Mouse (Mus musculus): Measurements from ENCODE around the gene Cul9. TPM values are rescaled to one million over a fixed set of nuclear protein-coding genes. Genes with fewer than 3 reads are reported as not detected.

The Cul9 gene
- polyA plus RNA-seq, 1 experiment from 2014 or later: 6.5 TPM

- Histone ChIP-seq H3K36me3 (ENCODE audit: insufficient read depth, low read length) (no peaks in the 10 kb centered on the region), H3K27ac (no peak overlapping the region), H3K9ac (ENCODE audit: low read depth, low read length) (0 out of 2 replicates have a peak overlapping the region, but pooled peaks have one; percentile 27), H3K4me1 (replicated peaks; ENCODE audit: insufficient read depth, low read length) (no peaks in the 10 kb centered on the region), H3K27me3 (ENCODE audit: insufficient read depth, low read length) (no peaks in the 10 kb centered on the region), H3K4me2 (ENCODE audit: low read length) (no peak overlapping the region), H3K4me3 (replicated peaks; ENCODE audit: low read depth, low read length) (no peak overlapping the region), H3K9me3 (replicated peaks; ENCODE audit: low read length) (no peaks in the 10 kb centered on the region)
- WGBS: 80% methylated on average over 9 of the region's 9 CpGs
- ATAC-seq (replicated peaks; ENCODE audit: low FRiP score, low read depth): no peak
- no peak for DNase-seq (ENCODE audit: low spot score)
- no peak for TF ChIP-seq CTCF (IDR thresholded peaks at IDR 0.05; ENCODE audit: low read depth)
Measured at GRCm38 (mm10) chr17:46521174-46521573, 25.0 kb downstream of the Cul9 start.

DNA sequence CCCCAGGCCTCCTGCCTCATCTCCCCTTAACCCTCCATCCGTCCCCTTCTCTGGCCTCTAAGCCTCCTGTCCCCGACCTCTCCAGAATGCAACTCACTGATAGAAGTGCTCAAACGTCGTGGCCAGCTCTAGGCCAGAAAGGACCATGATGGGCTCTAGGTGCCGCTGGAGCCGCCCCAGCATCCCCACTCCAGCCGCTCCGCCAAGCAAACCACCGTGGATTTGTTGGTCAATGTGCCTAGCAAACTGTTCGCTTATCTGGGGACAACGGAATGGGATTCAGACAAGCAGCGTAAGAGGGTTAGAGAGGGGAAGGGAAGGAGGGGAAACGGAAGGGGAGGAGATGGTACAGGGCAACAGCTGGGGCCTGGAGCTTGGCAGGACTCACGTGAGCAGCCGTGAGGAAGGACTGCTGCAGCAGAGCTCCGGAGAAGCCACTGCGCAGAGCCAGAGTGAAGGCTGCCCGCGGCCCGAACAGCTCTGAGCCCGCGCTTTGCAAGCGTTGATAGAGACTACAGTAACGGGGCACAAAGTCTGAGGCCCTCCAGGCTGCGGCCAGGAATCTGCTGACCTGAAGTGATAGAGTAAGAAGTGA lies 25.7 kb downstream of the Cul9 start:
- no peak for TF ChIP-seq CTCF (IDR thresholded peaks at IDR 0.05; ENCODE audit: low read depth)
- H3K27ac ChIP-seq: no peak overlapping the region
- H3K9ac ChIP-seq (ENCODE audit: low read depth, low read length): peak overlapping the region; percentile 32; the same call in 1 of the 2 replicates
- no peaks in the 10 kb centered on the region for H3K9me3 ChIP-seq (replicated peaks; ENCODE audit: low read length)
- WGBS: 55% methylated on average over 25 of the region's 25 CpGs
- ATAC-seq (replicated peaks; ENCODE audit: low FRiP score, low read depth) (no peak), DNase-seq (ENCODE audit: low spot score) (no peak)
- no peak overlapping the region for H3K4me3 ChIP-seq (replicated peaks; ENCODE audit: low read depth, low read length)
- no peaks in the 10 kb centered on the region for H3K27me3 ChIP-seq (ENCODE audit: insufficient read depth, low read length)
- H3K4me1 ChIP-seq (replicated peaks; ENCODE audit: insufficient read depth, low read length): no peaks in the 10 kb centered on the region
- no peaks in the 10 kb centered on the region for H3K36me3 ChIP-seq (ENCODE audit: insufficient read depth, low read length)
- no peak overlapping the region for H3K4me2 ChIP-seq (ENCODE audit: low read length)

DNA sequence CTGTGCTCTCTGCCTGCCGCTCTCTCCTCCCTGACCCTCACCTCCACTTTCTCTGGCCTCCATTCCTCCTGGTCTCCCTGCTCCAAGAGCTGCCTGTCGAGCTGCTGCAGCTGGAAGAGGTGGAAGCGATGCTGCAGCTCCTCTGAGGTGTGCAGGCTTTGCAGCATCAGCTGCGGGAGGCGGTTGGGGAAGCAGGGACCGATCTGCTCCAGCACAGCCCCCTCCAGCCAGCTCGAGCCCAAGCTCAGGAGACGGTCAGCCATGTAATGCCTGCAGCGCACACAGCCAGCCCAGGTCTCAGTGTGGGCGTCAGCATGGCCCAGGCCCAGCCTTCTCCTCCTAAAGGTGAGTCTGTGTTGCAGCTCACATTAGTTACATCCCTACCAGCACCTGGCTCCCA lies 26.2 kb downstream of the Cul9 start:
- TF ChIP-seq CTCF (IDR thresholded peaks at IDR 0.05; ENCODE audit: low read depth): no peak
- ATAC-seq (replicated peaks; ENCODE audit: low FRiP score, low read depth): no peak
- DNase-seq (ENCODE audit: low spot score): no peak
- Histone ChIP-seq H3K36me3 (ENCODE audit: insufficient read depth, low read length) (no peaks in the 10 kb centered on the region), H3K4me1 (replicated peaks; ENCODE audit: insufficient read depth, low read length) (no peaks in the 10 kb centered on the region), H3K27me3 (ENCODE audit: insufficient read depth, low read length) (no peaks in the 10 kb centered on the region), H3K27ac (no peak overlapping the region), H3K9ac (ENCODE audit: low read depth, low read length) (no peak overlapping the region; the same call in 1 of the 2 replicates), H3K4me3 (replicated peaks; ENCODE audit: low read depth, low read length) (no peak overlapping the region), H3K4me2 (ENCODE audit: low read length) (no peak overlapping the region), H3K9me3 (replicated peaks; ENCODE audit: low read length) (no peaks in the 10 kb centered on the region)
- WGBS: 61% methylated on average over 10 of the region's 10 CpGs

DNA sequence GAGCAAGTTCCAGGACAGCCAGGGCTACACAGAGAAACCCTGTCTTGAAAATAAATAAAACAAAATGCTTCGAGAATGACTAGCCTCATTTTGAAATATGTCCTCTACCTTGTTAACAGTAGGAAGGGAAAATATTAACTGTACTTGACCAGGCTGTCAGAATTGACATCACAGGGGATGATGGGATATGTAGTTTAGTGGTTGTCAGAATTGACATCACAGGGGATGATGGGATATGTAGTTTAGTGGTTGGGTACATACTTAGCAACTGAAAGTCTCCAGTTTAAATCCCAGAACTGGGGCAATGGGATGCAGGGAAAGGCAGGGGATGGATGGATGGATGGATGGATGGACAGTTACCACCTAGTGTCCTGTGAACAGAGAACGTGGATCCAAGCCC lies 32.9 kb downstream of the Cul9 start:
- no peak overlapping the region for H3K4me2 ChIP-seq (ENCODE audit: low read length)
- no peak overlapping the region for H3K4me3 ChIP-seq (replicated peaks; ENCODE audit: low read depth, low read length)
- no peaks in the 10 kb centered on the region for H3K9me3 ChIP-seq (replicated peaks; ENCODE audit: low read length)
- no peaks in the 10 kb centered on the region for H3K36me3 ChIP-seq (ENCODE audit: insufficient read depth, low read length)
- no peak for ATAC-seq (replicated peaks; ENCODE audit: low FRiP score, low read depth)
- H3K9ac ChIP-seq (ENCODE audit: low read depth, low read length): no peak overlapping the region
- 68% methylated on average over 2 of the region's 2 CpGs for WGBS
- H3K27me3 ChIP-seq (ENCODE audit: insufficient read depth, low read length): no peaks in the 10 kb centered on the region
- H3K27ac ChIP-seq: no peak overlapping the region
- no peaks in the 10 kb centered on the region for H3K4me1 ChIP-seq (replicated peaks; ENCODE audit: insufficient read depth, low read length)
- peak; percentile 30 for DNase-seq (ENCODE audit: low spot score)
- TF ChIP-seq CTCF (IDR thresholded peaks at IDR 0.05; ENCODE audit: low read depth): no peak

DNA sequence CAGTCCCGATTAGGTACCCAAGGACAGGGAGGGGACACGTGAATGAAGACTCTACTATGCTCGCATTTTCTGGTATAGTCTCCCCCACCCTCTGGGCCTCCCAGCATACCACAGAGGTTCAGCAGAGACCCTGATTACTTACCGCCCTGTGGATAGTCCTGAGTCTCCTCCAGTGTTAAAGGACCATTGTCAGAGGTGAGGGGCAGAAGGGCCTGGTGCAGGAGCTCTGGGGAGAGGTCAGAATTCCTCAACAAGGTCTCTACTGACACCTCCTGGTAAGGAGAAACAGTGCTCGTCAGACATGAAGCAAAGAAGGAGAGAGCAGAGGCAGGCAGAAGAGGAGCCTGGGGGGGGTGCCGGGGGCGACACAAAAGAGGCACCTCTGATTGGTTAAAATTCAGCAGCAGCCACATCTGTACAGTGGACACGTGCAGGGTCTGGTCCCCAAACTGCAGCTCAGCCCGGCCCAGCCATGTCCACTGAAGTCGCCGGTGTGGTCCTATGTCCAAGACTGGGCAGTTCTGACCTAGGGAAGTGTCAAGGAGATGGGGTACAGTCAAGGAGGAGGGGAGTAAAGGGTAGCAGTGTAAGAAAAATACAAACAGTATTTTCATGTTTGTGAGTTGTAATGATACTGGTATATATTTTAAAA lies 35.0 kb downstream of the Cul9 start:
- no peak overlapping the region for H3K9ac ChIP-seq (ENCODE audit: low read depth, low read length)

GRCm38 (mm10) chr17:46505617-46506016 lies 40.6 kb downstream of the Cul9 start:
- no peaks in the 10 kb centered on the region for H3K27me3 ChIP-seq (ENCODE audit: insufficient read depth, low read length)
- DNase-seq (ENCODE audit: low spot score): no peak
- TF ChIP-seq CTCF (IDR thresholded peaks at IDR 0.05; ENCODE audit: low read depth): no peak
- H3K4me1 ChIP-seq (replicated peaks; ENCODE audit: insufficient read depth, low read length): no peaks in the 10 kb centered on the region
- H3K27ac ChIP-seq: no peak overlapping the region
- H3K4me2 ChIP-seq (ENCODE audit: low read length): no peak overlapping the region
- no peak overlapping the region for H3K9ac ChIP-seq (ENCODE audit: low read depth, low read length)
- H3K36me3 ChIP-seq (ENCODE audit: insufficient read depth, low read length): no peaks in the 10 kb centered on the region
- WGBS: 91% methylated on average over 3 of the region's 3 CpGs
- ATAC-seq (replicated peaks; ENCODE audit: low FRiP score, low read depth): no peak
- H3K4me3 ChIP-seq (replicated peaks; ENCODE audit: low read depth, low read length): no peak overlapping the region
- H3K9me3 ChIP-seq (replicated peaks; ENCODE audit: low read length): no peaks in the 10 kb centered on the region

More for the DNA sequence above, 35.0 kb downstream of the Cul9 start:
- 53% methylated on average over 11 of the region's 11 CpGs for WGBS
- peak; percentile 78 for DNase-seq (ENCODE audit: low spot score)
- ATAC-seq (replicated peaks; ENCODE audit: low FRiP score, low read depth): peak; percentile 68
- H3K36me3 ChIP-seq (ENCODE audit: insufficient read depth, low read length): no peaks in the 10 kb centered on the region
- no peaks in the 10 kb centered on the region for H3K4me1 ChIP-seq (replicated peaks; ENCODE audit: insufficient read depth, low read length)
- no peak overlapping the region for H3K27ac ChIP-seq
- no peak overlapping the region for H3K4me2 ChIP-seq (ENCODE audit: low read length)
- H3K4me3 ChIP-seq (replicated peaks; ENCODE audit: low read depth, low read length): no peak overlapping the region
- no peaks in the 10 kb centered on the region for H3K27me3 ChIP-seq (ENCODE audit: insufficient read depth, low read length)
- H3K9me3 ChIP-seq (replicated peaks; ENCODE audit: low read length): no peaks in the 10 kb centered on the region
- peak; percentile 75 for TF ChIP-seq CTCF (IDR thresholded peaks at IDR 0.05; ENCODE audit: low read depth)
